Mouse (Mus musculus) CH12.LX (cell line): ENCODE data around the gene Nid1.

Source experiments
- CTCF ChIP-seq, 2 experiments: IDR thresholded peaks in 1 of 2; conservative IDR thresholded peaks in 1 of 2; 2 replicates each; pipeline ENCODE4 v1.5.1; 2011 to 2012; ENCODE audit warnings: low read depth in 2 of 2, low read length in 2 of 2, improper control_type of control experiment in 1 of 2, inconsistent platforms in 1 of 2, mild to moderate bottlenecking in 1 of 2, moderate library complexity in 1 of 2
- MYC ChIP-seq: IDR thresholded peaks from 2 replicates; pipeline ENCODE4 v1.6.1; 2011; ENCODE audit warnings: low read depth, mild to moderate bottlenecking, improper control_type of control experiment, low read length
- NELFE ChIP-seq: IDR thresholded peaks from 2 replicates; pipeline ENCODE4 v1.6.1; 2011; ENCODE audit warnings: low read depth, low read length, improper control_type of control experiment
- NRF1 ChIP-seq: IDR thresholded peaks from 2 replicates; pipeline ENCODE4 v1.6.1; 2014; ENCODE audit warnings: low read depth, mild to moderate bottlenecking, inconsistent platforms, low read length, improper control_type of control experiment, moderate library complexity
- POLR2A ChIP-seq: IDR thresholded peaks from 2 replicates; pipeline ENCODE4 v1.6.1; 2011; ENCODE audit warnings: low read depth, mild to moderate bottlenecking, improper control_type of control experiment, low read length
- USF2 ChIP-seq: conservative IDR thresholded peaks from 2 replicates; pipeline ENCODE4 v1.6.1; 2011; ENCODE audit warnings: low read depth, low read length, improper control_type of control experiment
- ZKSCAN1 ChIP-seq: IDR thresholded peaks from 2 replicates; pipeline ENCODE4 v1.6.1; 2012; ENCODE audit warnings: low read depth, inconsistent platforms, low read length, improper control_type of control experiment, borderline replicate concordance
- ZNF384 ChIP-seq: IDR thresholded peaks from 2 replicates; pipeline ENCODE4 v1.6.1; 2012; ENCODE audit warnings: low read depth, low read length, improper control_type of control experiment, inconsistent platforms

DNA sequence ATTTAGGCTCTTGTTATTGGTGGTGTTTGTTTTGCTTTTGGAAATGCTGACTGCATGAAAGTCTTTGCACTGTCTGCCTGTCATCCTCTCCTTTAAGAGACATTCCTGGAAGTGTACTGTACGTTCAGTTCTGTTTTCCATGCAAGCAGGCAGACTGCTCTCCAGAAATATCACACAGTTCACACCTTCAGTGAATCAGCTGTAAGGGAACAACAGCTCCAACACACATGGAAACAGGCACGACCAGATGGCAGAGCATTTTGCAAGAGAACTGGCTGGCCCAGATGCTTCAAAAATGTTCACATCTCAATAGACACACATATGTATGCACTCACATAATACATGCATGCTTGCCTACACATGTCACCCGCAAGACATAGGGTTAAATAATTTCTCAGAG, 109.4 kb downstream of the Nid1 start:
- TF ChIP-seq CTCF (conservative IDR thresholded peaks at IDR 0.05 in 1 of 2, IDR thresholded peaks at IDR 0.05 in 1 of 2; ENCODE audit: low read depth in 2 of 2, low read length in 2 of 2) (no peak), ZKSCAN1 (no peak), ZNF384 (no peak), USF2 (no peak), POLR2A (no peak), NRF1 (no peak), NELFE (no peak), MYC (no peak)
